Mouse (Mus musculus) v-Abl transformed pro-B cells (cell line): Measurements from ENCODE around the gene 0610010K14Rik.

ENCODE experiments used
- in situ Hi-C, 2 experiments: fragments of 400-800 bp; cut with MboI; formaldehyde crosslinking; loops; one replicate each; pipeline ENCODE4 v1.15.1; 2025; ENCODE audit not compliant: unreplicated experiment in 2 of 2

Gene 0610010K14Rik

GRCm38 (mm10) chr11:70220323-70220722 lies 17.4 kb downstream of the 0610010K14Rik start:
- in situ Hi-C loops = loop anchor here in 1 of 2 experiments (25.0 kb wide), 1 partner anchor 533 kb away; the partner anchor contains the start of genes Senp3, Tnfsf12, Tnfsf13 and Tnfsfm13

- in situ Hi-C loops = loop anchor here (10.0 to 25.0 kb wide), 2 partner anchors 345 to 533 kb away; partner anchors contain the start of genes Senp3 (in 1 of the 2), Tmem95 (in 1 of the 2), Tnfsf12 (in 1 of the 2) and Tnfsf13 (in 1 of the 2)
These were observed 17.8 kb downstream of the 0610010K14Rik start for GRCm38 (mm10) chr11:70219873-70220272.

GRCm38 (mm10) chr11:70218741-70219470 lies 18.8 kb downstream of the 0610010K14Rik start:
- in situ Hi-C loops = loop anchor here (10.0 to 25.0 kb wide), 2 partner anchors 344 to 532 kb away; partner anchors contain the start of genes Senp3 (in 1 of the 2), Tmem95 (in 1 of the 2), Tnfsf12 (in 1 of the 2) and Tnfsf13 (in 1 of the 2)

GRCm38 (mm10) chr11:70218039-70218438 lies 19.7 kb downstream of the 0610010K14Rik start:
- in situ Hi-C loops = loop anchor here (10.0 to 25.0 kb wide), 2 partner anchors 343 to 531 kb away; partner anchors contain the start of genes Senp3 (in 1 of the 2), Tmem95 (in 1 of the 2), Tnfsf12 (in 1 of the 2) and Tnfsf13 (in 1 of the 2)

GRCm38 (mm10) chr11:70216103-70216502 lies 21.6 kb downstream of the 0610010K14Rik start:
- in situ Hi-C loops = loop anchor here (10.0 to 25.0 kb wide), 2 partner anchors 341 to 529 kb away; partner anchors contain the start of genes Senp3 (in 1 of the 2), Tmem95 (in 1 of the 2), Tnfsf12 (in 1 of the 2) and Tnfsf13 (in 1 of the 2)

- in situ Hi-C loops = loop anchor here (10.0 to 25.0 kb wide), 2 partner anchors 340 to 528 kb away; partner anchors contain the start of genes Senp3 (in 1 of the 2), Tmem95 (in 1 of the 2), Tnfsf12 (in 1 of the 2) and Tnfsf13 (in 1 of the 2)
These were observed 22.4 kb downstream of the 0610010K14Rik start for GRCm38 (mm10) chr11:70215301-70215700.

GRCm38 (mm10) chr11:70214856-70215209 lies 22.9 kb downstream of the 0610010K14Rik start:
- in situ Hi-C loops = loop anchor here (10.0 to 25.0 kb wide), 2 partner anchors 340 to 528 kb away; partner anchors contain the start of genes Senp3 (in 1 of the 2), Tmem95 (in 1 of the 2), Tnfsf12 (in 1 of the 2) and Tnfsf13 (in 1 of the 2)

- in situ Hi-C loops = loop anchor here (10.0 to 25.0 kb wide), 2 partner anchors 340 to 527 kb away; partner anchors contain the start of genes Senp3 (in 1 of the 2), Tmem95 (in 1 of the 2), Tnfsf12 (in 1 of the 2) and Tnfsf13 (in 1 of the 2)
These were observed 23.4 kb downstream of the 0610010K14Rik start for GRCm38 (mm10) chr11:70214191-70214855.

- in situ Hi-C loops = loop anchor here (10.0 to 25.0 kb wide), 2 partner anchors 339 to 526 kb away; partner anchors contain the start of genes Senp3 (in 1 of the 2), Tmem95 (in 1 of the 2), Tnfsf12 (in 1 of the 2) and Tnfsf13 (in 1 of the 2)
These were observed 24.0 kb downstream of the 0610010K14Rik start for GRCm38 (mm10) chr11:70213736-70214135.

GRCm38 (mm10) chr11:70212896-70213295 lies 24.8 kb downstream of the 0610010K14Rik start:
- in situ Hi-C loops = loop anchor here (10.0 to 25.0 kb wide), 2 partner anchors 338 to 526 kb away; partner anchors contain the start of genes Senp3 (in 1 of the 2), Tmem95 (in 1 of the 2), Tnfsf12 (in 1 of the 2) and Tnfsf13 (in 1 of the 2)

- in situ Hi-C loops = loop anchor here (10.0 to 25.0 kb wide), 2 partner anchors 338 to 525 kb away; partner anchors contain the start of genes Senp3 (in 1 of the 2), Tmem95 (in 1 of the 2), Tnfsf12 (in 1 of the 2) and Tnfsf13 (in 1 of the 2)
These were observed 25.3 kb downstream of the 0610010K14Rik start, which contains the start of gene Slc16a11 for GRCm38 (mm10) chr11:70212423-70212822. Gene Slc16a11, plus strand, starts transcription at chr11:70212752.

- in situ Hi-C loops = loop anchor here (10.0 to 25.0 kb wide), 2 partner anchors 337 to 525 kb away; partner anchors contain the start of genes Senp3 (in 1 of the 2), Tmem95 (in 1 of the 2), Tnfsf12 (in 1 of the 2) and Tnfsf13 (in 1 of the 2)
These were observed 25.7 kb downstream of the 0610010K14Rik start for GRCm38 (mm10) chr11:70211972-70212371.

- in situ Hi-C loops = loop anchor here (10.0 to 25.0 kb wide), 2 partner anchors 336 to 523 kb away; partner anchors contain the start of genes Senp3 (in 1 of the 2), Tmem95 (in 1 of the 2), Tnfsf12 (in 1 of the 2) and Tnfsf13 (in 1 of the 2)
These were observed 27.0 kb downstream of the 0610010K14Rik start for GRCm38 (mm10) chr11:70210681-70211080.

GRCm38 (mm10) chr11:70208778-70209388 lies 28.8 kb downstream of the 0610010K14Rik start:
- in situ Hi-C loops = loop anchor here (10.0 to 25.0 kb wide), 2 partner anchors 154 to 522 kb away; partner anchors contain the start of genes Asgr1 (in 1 of the 2), Senp3 (in 1 of the 2), Tnfsf12 (in 1 of the 2) and Tnfsf13 (in 1 of the 2)

- in situ Hi-C loops = loop anchor here (10.0 to 25.0 kb wide), 2 partner anchors 152 to 520 kb away; partner anchors contain the start of genes Asgr1 (in 1 of the 2), Senp3 (in 1 of the 2), Tnfsf12 (in 1 of the 2) and Tnfsf13 (in 1 of the 2)
These were observed 30.4 kb downstream of the 0610010K14Rik start for GRCm38 (mm10) chr11:70207283-70207682.

- in situ Hi-C loops = loop anchor here (10.0 to 25.0 kb wide), 2 partner anchors 152 to 520 kb away; partner anchors contain the start of genes Asgr1 (in 1 of the 2), Senp3 (in 1 of the 2), Tnfsf12 (in 1 of the 2) and Tnfsf13 (in 1 of the 2)
These were observed 30.9 kb downstream of the 0610010K14Rik start for GRCm38 (mm10) chr11:70206801-70207200.

- in situ Hi-C loops = loop anchor here (5.0 to 25.0 kb wide), 3 partner anchors 144 to 514 kb away; partner anchors contain the start of genes Asgr1 (in 1 of the 2), Senp3 (in 1 of the 2), Tnfsf12 (in 1 of the 2) and Tnfsf13 (in 1 of the 2)
These were observed 36.0 kb downstream of the 0610010K14Rik start for GRCm38 (mm10) chr11:70201691-70202090.
